In genomic region chr9:21546789-21547074, GRCm38 (mm10) we compare ENCODE assay signal across 8 mouse cellular contexts. TPM values are rescaled to one million over a fixed set of nuclear protein-coding genes. Genes with fewer than 3 reads are reported as not detected.
A peak's percentile ranks its signal among the peaks of the same experiment; 100 is the strongest.
DNase-seq lines count a peak whose midpoint lies in the region; ATAC-seq and TF ChIP-seq lines count a peak whose summit lies in the region.

Carm1 (plus strand) TSS chr9:21546894.

- H3K4me1 ChIP-seq in kidney, postnatal 0 days (replicated peaks; ENCODE audit: insufficient read depth, low read length), result peaks cover 15% of the 10 kb centered on the region
- H3K4me1 ChIP-seq in hindbrain, embryonic 15.5 days (replicated peaks), result peaks cover 24% of the 10 kb centered on the region
- H3K4me1 ChIP-seq in liver, embryonic 11.5 days (replicated peaks; ENCODE audit: control insufficient read depth, insufficient read depth, low read length), result peaks cover 11% of the 10 kb centered on the region
- peaks cover 3% of the 10 kb centered on the region; the same call in 1 of the 2 replicates for H3K4me1 ChIP-seq in stomach, postnatal 0 days (replicated peaks; ENCODE audit: control insufficient read depth, insufficient read depth)

- 0% methylated on average over 37 of the region's 52 CpGs for WGBS in kidney, postnatal 0 days
- WGBS in hindbrain, embryonic 15.5 days, result under 1% methylated on average over 47 of the region's 52 CpGs
- WGBS in liver, embryonic 11.5 days, result under 1% methylated on average over 40 of the region's 52 CpGs
- WGBS in stomach, postnatal 0 days, result 0% methylated on average over 1 of the region's 52 CpGs

- peak within 1 kb of the TSS; percentile 96 for H3K9ac ChIP-seq in kidney, postnatal 0 days (ENCODE audit: low read depth, low read length)
- peak within 1 kb of the TSS; percentile 95 for H3K9ac ChIP-seq in hindbrain, embryonic 15.5 days
- H3K9ac ChIP-seq in liver, embryonic 11.5 days (ENCODE audit: low read depth, low read length), result peak within 1 kb of the TSS; percentile 97
- H3K9ac ChIP-seq in stomach, postnatal 0 days (ENCODE audit: low read length), result peak within 1 kb of the TSS; percentile 95

- peak within 1 kb of the TSS; percentile 97 for H3K27ac ChIP-seq in kidney, postnatal 0 days
- peak within 1 kb of the TSS; percentile 99 for H3K27ac ChIP-seq in hindbrain, embryonic 15.5 days (replicated peaks)
- peak within 1 kb of the TSS; percentile 98 for H3K27ac ChIP-seq in liver, embryonic 11.5 days (ENCODE audit: low read depth, low read length)
- peak within 1 kb of the TSS; percentile 98 for H3K27ac ChIP-seq in stomach, postnatal 0 days (replicated peaks)

- H3K4me2 ChIP-seq in kidney, postnatal 0 days (ENCODE audit: low read length), result peak within 1 kb of the TSS; percentile 87
- H3K4me2 ChIP-seq in hindbrain, embryonic 15.5 days, result peak within 1 kb of the TSS; percentile 61
- H3K4me2 ChIP-seq in liver, embryonic 11.5 days, result peak within 1 kb of the TSS; percentile 71
- H3K4me2 ChIP-seq in stomach, postnatal 0 days (replicated peaks; ENCODE audit: low read depth), result peak within 1 kb of the TSS; percentile 83

- H3K9me3 ChIP-seq in kidney, postnatal 0 days (replicated peaks; ENCODE audit: low read length), result no peaks in the 10 kb centered on the region
- no peaks in the 10 kb centered on the region for H3K9me3 ChIP-seq in hindbrain, embryonic 15.5 days
- H3K9me3 ChIP-seq in liver, embryonic 11.5 days (ENCODE audit: control insufficient read depth, low read length), result no peaks in the 10 kb centered on the region
- no peaks in the 10 kb centered on the region for H3K9me3 ChIP-seq in stomach, postnatal 0 days (ENCODE audit: control insufficient read depth, low read length)

- no peak for DNase-seq in kidney, postnatal 0 days (ENCODE audit: low spot score)
- no peak for DNase-seq in kidney, adult 18-20 months
- no peak for DNase-seq in adrenal gland, adult 8-10 months
- DNase-seq in gastrocnemius, adult 18-20 months (ENCODE audit: low spot score), result no peak
- no peak for DNase-seq in liver, embryonic 11.5 days (ENCODE audit: low spot score)
- DNase-seq in stomach, postnatal 0 days (ENCODE audit: low spot score), result no peak
- DNase-seq in cerebellum, postnatal 4 days (ENCODE audit: low spot score in 2 of 2), result no peak

- no peak for TF ChIP-seq CTCF in kidney, postnatal 0 days (IDR thresholded peaks at IDR 0.05; ENCODE audit: low read depth)
- no peak for TF ChIP-seq CTCF in stomach, postnatal 0 days (IDR thresholded peaks at IDR 0.05; ENCODE audit: low read depth)

- no peaks in the 10 kb centered on the region for H3K27me3 ChIP-seq in kidney, postnatal 0 days (ENCODE audit: insufficient read depth, low read length)
- no peaks in the 10 kb centered on the region for H3K27me3 ChIP-seq in hindbrain, embryonic 15.5 days
- H3K27me3 ChIP-seq in liver, embryonic 11.5 days (replicated peaks; ENCODE audit: control insufficient read depth, insufficient read depth, low read length), result no peaks in the 10 kb centered on the region
- H3K27me3 ChIP-seq in stomach, postnatal 0 days (ENCODE audit: control insufficient read depth, insufficient read depth, low read length), result no peaks in the 10 kb centered on the region

- H3K4me3 ChIP-seq in kidney, postnatal 0 days (replicated peaks; ENCODE audit: low read depth, low read length), result peak within 1 kb of the TSS; percentile 73
- H3K4me3 ChIP-seq in hindbrain, embryonic 15.5 days, result peak within 1 kb of the TSS; percentile 87
- H3K4me3 ChIP-seq in liver, embryonic 11.5 days (ENCODE audit: low read depth, low read length), result peak within 1 kb of the TSS; percentile 88
- H3K4me3 ChIP-seq in stomach, postnatal 0 days (ENCODE audit: low read depth, low read length), result peak within 1 kb of the TSS; percentile 77

- no peak for ATAC-seq in kidney, postnatal 0 days (replicated peaks; ENCODE audit: low FRiP score, low read depth)
- no peak; the same call in 1 of the 2 replicates for ATAC-seq in hindbrain, embryonic 15.5 days (ENCODE audit: low FRiP score, low read depth)
- ATAC-seq in liver, embryonic 11.5 days (replicated peaks; ENCODE audit: low FRiP score), result no peak
- no peak for ATAC-seq in stomach, postnatal 0 days (ENCODE audit: low FRiP score, low TSS enrichment)

- no peak for TF ChIP-seq EP300 in stomach, postnatal 0 days (optimal IDR thresholded peaks at IDR 0.05)

- no peaks in the 10 kb centered on the region; the same call in 1 of the 2 replicates for H3K36me3 ChIP-seq in kidney, postnatal 0 days (ENCODE audit: insufficient read depth, low read length)
- no peaks in the 10 kb centered on the region; the same call in 1 of the 2 replicates for H3K36me3 ChIP-seq in hindbrain, embryonic 15.5 days
- H3K36me3 ChIP-seq in liver, embryonic 11.5 days (ENCODE audit: control insufficient read depth, insufficient read depth, low read length), result peaks cover 7% of the 10 kb centered on the region
- H3K36me3 ChIP-seq in stomach, postnatal 0 days (ENCODE audit: control insufficient read depth, insufficient read depth, low read length), result no peaks in the 10 kb centered on the region

RNA-seq across cellular contexts. Expression of gene Carm1, which starts in this region (rescaled TPM):
- 23.7 and 26.3 TPM in 2 replicates for polyA plus RNA-seq in kidney, postnatal 0 days (2015; fragmentation: Nextera tagmentation; extraction: Ambion mirVana)
- 10 to 100 TPM; 37.7 to 59.2 (median 52.6) TPM for total RNA-seq in adrenal gland, adult 8-10 months (2022)
- total RNA-seq in gastrocnemius, adult 18-20 months (2021), result 10 to 100 TPM; 55.5 to 66.5 TPM
- polyA plus RNA-seq in hindbrain, embryonic 15.5 days (2015; fragmentation: Nextera tagmentation; extraction: Ambion mirVana), result 42.6 and 46.1 TPM in 2 replicates
- polyA plus RNA-seq in liver, embryonic 11.5 days (2014; fragmentation: Nextera tagmentation; extraction: Ambion mirVana), result 54.9 TPM in 2 replicates
- 12.0 and 15.5 TPM in 2 replicates for polyA plus RNA-seq in stomach, postnatal 0 days (2015; fragmentation: Nextera tagmentation; extraction: Ambion mirVana)
